Mouse (Mus musculus): Measurements from ENCODE around the gene Gm21972.
A peak's percentile ranks its signal among the peaks of the same experiment; 100 is the strongest.

Gene Gm21972

DNA sequence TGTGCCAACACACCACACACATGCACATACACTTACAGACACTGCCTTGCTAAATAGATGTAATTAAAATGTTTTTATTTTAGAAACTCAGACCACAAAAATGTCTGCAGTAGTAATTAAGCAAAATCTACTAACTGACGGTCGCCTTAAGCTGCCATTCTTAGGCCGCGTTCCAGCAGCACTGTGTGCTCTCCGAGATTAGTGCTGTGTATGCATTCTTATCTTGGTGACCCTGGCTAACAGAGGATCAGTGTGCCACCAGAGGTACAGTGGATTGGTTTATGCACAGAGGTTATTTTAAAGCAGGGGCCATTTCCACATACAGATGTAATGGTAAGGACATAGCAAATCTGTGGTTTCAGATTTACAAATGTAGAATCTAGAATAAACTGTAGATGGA is 27.6 kb downstream of the Gm21972 start:
- no peak for DNase-seq (ENCODE audit: low spot score in 2 of 2)

DNA sequence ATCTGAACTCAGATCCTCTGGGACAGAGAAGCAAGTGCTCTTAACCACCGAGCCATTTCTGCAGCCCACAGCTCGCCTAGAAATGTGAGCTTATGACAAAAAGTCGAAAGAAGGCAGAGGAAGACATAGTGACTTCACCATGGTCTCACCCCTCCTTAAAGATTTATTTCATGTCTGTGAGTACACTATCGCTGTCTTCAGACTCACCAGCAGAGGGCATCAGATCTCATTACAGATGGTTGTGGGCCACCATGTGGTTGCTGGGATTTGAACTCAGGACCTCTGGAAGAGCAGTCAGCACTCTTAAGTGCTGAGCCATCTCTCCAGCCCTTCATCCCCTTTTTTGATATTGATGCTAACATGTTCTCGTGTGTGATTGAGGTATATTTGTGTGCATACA is 41.2 kb downstream of the Gm21972 start:
- DNase-seq (ENCODE audit: low spot score in 2 of 2): no peak

DNA sequence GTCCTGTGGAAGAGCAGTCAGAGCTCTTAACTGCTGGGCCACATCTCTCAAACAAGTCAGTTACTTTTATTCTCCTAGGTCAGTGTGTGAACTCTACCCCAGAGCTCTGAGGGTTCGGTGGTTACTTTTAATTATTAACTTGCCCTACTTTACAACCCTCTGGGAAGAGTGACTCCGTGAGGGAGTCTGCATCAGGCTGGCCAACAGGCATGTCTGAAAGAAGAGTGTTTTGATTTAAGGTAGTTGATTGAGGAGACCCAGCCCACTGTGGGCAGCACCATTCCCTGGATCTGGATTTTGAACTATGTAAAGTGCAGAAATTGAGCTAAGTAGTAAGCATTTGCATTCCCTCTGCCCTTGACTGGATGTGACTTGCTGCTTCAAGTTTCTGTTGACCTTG is 42.6 kb downstream of the Gm21972 start:
- no peak for DNase-seq (ENCODE audit: low spot score in 2 of 2)

DNA sequence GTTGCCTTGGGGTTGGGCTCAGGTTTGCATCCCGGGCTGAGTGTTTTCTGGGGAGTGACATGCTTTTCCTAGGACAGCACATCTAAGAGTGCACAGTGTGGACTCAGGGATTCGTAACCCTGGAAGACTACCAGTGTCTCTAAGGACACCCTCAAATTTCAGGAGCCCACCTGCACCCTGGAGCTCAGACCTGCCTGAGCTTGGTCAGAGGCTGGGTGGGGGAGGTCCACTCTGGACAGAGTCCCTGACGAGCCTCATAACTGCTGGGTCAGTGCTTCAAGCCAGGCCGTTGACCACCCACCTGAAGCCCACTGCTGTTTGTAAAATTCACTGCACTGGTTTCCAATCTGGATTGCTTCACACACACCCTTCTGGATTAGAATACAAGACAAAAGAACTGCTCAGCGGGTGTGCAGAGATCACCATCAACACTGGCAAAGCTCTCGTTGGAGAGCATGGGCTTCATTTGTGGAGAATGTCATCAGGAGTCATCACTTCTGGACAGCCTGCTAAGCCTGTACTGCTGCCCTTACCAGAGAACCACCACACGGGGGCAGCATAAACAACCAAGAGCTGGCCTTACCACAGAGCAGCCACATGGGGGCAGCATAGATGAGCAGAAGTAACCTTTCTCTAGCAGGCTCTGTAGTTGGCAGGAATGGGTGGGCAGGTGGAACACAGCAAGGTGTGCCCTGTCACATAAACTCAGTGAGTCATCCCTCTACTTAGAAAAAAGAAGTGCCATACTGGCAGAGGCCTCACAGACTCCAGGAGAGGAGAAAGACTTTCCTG is 45.2 kb downstream of the Gm21972 start:
- DNase-seq (ENCODE audit: low spot score in 2 of 2): peak; percentile 67 to 84

DNA sequence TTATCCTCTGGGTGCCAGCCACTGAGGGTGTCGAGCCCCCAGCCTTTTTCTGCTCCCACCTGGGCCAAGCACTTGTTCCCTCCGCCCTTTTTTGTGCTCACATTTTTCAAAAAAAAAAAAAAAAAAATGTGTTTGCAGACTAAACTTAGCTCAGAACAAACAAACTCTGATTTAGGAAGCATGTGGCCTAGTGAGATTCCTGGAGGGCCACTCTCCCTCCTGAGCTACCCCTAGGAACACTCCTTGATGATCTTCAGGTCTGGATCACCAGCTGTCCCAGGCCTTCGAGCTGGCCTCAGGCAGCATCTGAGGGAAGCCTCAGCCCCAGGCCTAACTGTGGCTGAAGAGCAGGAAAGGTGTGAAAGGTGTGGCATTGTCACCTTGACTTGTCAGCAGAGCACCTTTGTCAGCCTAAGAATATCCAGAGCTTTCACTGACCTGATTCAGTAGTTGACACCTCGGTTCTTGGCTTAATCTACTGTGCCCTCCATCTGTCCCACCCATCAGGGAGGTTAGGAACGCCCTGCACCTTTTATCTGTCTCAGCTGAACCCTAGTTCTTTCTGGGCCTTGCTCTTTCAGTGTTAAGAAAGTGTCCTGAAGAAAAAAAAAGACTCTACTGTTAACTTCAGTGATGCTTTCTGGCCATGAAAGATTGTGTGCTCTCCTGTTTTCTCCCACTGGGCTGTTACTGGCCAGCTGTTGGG is 48.7 kb downstream of the Gm21972 start:
- no peak for DNase-seq (ENCODE audit: low spot score in 2 of 2)

DNA sequence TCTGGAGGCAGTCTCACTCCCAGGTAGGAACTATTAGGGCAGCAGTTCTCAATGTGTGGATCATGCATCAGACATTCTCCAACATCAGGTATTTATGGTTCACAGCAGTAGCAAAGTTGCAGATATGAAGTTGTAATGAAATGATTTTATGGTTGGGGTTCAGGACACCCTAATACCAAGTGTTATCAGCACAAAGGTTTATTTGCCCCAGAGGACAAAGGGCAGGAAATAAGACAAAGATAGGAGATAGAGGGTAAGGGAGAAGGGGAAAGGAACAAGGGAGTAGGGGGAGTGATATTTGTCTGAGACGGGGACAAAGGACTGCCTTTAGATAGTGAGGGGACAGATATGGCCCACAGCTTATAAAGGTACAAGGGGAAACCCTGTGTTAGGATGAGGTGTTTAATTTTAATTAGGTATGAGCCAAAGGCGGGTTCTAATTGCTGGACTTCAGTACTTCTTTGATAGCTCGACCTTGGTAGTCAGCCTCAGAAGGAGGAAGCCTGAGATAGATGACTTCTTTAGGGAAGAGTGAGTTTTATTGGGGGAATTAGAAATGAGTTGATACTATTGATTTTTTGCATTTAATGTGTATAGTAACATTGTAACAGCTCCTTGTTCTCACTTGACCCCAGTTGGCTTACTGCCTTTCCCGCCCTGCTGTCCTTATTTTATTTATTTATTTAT is 50.3 kb downstream of the Gm21972 start:
- no peak for DNase-seq (ENCODE audit: low spot score in 2 of 2)

DNA sequence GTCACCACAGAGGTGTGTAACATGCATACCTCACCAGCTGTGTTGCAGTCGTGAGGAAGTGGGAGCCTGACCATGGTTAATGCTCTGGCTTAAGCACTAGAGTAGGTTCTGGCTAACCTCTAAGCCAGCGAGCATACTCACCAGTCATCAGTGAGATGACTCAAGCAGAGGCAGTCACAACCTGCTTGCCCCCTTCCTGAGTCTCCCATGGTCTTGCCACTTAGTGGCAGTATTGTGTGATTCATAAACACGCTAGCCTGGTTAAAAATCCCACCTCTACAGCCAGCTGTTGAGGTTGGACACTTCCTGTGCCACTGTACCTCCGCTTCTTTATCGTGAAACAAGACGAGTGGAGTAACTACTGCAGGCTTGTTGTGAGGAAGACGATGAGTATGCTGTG is 53.3 kb downstream of the Gm21972 start:
- DNase-seq (ENCODE audit: low spot score in 2 of 2): no peak

DNA sequence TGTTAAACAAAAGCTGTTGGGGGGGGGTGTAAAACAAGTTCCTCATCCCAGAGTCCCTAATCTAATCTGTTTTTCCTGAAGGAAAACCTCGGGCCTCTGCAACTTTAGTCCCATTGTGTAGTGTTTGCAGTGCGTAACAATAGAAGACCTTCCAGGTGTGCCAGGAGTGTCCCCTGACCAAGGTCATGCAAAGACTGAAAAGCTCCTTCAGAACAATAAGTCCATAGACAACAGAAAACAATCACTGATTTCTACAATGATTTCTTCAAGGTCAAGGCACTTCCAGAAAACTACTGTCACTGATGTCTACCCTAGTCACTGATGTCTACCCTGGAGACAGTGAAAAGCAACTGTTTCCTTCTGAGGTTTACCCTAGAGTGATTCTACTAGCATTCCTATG is 54.4 kb downstream of the Gm21972 start:
- no peak for DNase-seq (ENCODE audit: low spot score in 2 of 2)

DNA sequence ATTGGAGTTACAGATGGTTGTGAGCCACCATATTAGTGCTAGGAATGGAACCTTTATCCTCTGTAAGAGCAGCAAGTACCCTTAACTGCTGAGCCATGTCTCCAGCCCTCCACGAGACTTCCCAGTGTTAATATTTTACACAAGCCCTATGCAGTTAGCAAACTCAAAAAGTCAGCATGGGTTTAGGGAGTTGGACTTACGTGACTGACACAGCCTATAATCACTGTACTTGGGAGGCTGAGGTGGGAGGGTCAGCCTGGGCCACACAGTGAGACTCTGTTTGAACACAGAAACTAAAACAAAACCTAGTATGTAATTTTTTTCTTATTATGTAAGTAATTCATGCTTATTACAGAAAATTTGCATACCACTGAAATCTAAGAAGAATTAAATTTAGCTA is 54.8 kb downstream of the Gm21972 start:
- no peak for DNase-seq (ENCODE audit: low spot score in 2 of 2)

DNA sequence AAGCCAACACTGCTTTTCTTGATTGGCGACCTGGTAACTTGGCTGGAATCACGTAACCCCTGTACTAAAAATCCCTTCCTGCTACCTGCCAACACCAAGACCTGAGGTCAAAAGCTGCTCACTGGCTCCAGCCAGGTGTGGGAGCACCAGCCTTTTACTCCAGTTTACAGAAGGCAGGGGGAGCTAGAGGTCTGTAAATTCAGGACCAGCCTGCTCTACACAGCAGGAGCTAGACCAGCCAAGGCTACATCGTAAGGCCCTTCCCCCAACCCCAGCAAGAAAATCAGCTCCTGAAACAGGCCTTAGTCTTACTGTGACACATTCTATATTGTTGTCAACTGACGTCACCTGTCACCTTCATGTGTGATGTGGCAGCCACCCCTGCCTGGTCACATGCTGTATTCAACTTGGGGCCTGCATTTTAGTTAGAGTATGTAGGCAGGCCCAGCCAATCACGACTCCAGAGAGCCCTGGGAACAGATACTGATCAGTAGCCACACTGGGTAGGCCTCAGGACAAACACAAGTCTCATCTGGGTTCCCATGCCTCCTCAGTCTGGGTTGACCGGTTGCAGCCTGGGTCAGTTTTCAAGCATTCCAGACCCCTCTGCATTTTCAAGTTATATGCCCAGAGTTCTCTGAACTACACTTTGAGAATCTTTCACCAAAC is 55.7 kb downstream of the Gm21972 start:
- DNase-seq (ENCODE audit: low spot score in 2 of 2): no peak

DNA sequence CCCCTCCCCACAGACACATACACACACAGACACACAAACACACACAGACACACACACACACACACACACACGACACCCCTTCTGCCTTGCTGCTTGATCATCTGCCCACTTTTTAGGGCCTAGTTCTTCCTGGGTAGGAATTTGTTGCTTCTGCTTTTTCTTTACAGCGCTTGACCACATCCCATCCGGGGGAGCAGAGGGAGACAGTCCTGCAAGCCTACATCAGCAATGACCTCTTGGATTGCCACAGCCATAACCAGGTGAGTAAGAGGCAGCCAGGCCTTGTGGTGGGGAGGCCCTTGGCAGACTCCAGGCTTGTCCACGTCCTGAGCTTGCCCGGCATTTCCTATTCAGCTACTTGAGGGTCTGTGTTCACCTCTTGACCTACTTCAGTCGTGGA is 57.4 kb downstream of the Gm21972 start:
- DNase-seq (ENCODE audit: low spot score in 2 of 2): no peak

DNA sequence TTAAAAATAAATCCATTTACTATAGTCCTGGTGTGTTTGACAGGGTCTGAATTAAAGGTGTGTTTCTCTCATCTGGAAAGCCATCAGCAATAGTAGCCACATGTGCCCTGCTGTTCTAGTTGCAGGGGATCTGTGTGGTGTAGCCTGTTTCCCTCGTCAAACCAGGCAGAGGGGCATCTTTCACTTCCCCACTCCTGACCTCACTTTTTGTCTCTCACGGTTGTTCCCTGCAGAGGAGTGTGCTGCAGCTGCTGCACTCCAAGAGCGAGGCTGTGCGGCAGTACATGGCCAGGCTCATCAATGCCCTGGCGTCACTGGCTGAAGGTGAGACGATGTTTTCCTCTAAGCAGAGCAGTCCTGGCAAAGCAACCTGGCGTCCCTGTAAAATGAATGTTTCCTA is 60.6 kb downstream of the Gm21972 start:
- no peak for DNase-seq (ENCODE audit: low spot score in 2 of 2)

DNA sequence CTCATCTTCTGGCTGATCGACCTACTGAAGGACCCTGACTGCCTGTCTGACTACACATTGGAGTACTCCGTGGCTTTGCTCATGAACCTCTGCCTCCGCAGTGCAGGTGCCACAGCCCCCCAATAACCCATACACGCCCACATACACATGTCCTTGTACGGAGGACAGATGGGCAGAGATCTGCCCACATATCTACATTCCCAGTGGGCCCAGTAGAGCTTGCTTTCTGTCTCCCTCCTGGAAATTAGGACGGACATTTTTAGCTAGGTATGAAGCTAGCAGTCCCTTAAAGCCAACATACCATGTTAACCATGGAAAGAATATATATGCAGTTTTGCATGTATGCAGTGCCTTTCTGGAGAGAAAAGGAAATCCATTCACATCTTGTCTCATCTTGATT is 64.8 kb downstream of the Gm21972 start:
- DNase-seq (ENCODE audit: low spot score in 2 of 2): no peak

DNA sequence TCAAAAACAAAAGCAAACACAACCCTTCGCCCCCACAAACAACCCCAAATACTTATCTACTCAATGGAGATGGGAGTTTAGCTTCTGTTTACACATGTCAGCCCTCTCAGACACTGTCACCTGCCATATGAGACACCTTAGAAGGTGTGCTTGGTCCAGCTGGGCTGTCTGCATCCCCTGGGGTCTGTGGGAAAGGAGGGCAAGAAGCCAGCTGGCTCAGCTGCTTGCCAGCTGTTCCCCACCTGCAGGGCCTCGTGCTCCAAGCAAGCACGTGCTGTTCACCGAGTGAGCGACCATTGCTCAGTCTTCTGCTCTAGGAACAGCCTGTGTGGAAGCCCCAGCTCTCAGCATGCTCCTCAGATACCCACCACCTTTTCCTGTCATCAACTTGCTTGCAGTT is 65.6 kb downstream of the Gm21972 start:
- no peak for DNase-seq (ENCODE audit: low spot score in 2 of 2)

DNA sequence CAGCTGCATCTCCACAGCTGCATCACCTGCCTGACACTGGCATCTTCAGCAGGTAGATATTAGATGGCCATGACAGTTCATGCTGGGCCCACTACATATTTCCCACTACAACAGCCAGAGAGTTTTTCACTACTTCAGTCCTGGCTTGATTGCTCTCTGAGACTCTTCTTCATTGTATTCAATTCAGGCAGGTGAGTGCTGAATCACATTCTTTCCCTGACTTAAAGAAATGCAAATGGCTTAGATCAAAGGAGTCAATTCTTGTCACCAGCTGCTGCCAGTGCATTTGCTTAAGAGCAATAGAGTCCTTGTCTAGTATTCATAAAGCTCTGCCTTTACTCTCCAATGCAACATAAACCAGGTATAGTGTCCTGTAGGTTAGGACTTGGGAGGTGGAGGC is 67.9 kb downstream of the Gm21972 start:
- no peak for DNase-seq (ENCODE audit: low spot score in 2 of 2)

DNA sequence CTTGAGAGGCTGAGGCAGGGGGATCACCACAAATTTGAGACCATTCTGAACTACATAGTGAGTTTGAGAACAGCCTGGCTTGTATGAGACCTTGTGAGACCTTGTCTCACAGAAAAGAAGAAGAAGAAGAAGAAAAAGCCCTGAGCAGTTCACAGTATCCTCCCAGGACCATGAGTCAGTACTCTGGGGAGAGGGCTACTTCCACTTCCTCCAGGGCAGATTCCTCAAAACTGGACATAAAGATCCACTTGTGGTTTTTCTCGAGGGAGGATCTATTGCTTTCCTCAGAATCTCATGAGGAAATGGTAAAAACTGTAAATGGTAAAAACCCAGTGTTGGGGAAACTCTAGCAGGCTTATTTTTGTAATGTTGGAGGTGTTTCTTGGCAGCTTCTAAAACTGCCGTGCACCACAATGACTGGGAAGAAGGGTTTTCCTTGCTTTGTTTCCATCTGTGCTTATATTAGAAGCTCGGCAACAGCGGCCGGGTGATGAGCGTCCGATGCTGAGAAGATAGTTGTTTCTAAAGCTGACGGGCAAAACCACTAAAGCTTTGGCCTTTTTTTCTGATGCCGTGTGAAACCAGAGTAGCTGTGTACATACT is 69.3 kb downstream of the Gm21972 start:
- DNase-seq (ENCODE audit: low spot score in 2 of 2): no peak

DNA sequence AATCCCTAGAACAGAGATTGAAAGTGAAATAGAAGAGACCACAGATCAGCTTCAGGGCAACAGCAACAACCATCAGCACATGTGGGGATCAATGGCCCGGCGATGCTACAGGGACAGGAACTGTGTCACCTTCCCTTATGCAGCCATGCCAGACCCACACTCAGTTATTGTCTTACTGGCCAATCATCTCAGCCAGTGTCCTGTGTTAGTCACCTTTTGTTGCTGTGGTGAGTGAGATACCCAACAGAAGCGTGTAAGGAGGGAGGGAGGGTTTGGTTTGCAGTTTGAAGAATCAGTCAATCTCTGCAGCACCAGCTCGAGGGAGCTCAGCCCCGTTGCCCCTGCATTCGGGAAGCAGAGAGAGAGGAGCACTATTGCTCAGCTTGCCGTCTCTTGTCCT is 77.2 kb downstream of the Gm21972 start:
- DNase-seq (ENCODE audit: low spot score in 2 of 2): no peak

DNA sequence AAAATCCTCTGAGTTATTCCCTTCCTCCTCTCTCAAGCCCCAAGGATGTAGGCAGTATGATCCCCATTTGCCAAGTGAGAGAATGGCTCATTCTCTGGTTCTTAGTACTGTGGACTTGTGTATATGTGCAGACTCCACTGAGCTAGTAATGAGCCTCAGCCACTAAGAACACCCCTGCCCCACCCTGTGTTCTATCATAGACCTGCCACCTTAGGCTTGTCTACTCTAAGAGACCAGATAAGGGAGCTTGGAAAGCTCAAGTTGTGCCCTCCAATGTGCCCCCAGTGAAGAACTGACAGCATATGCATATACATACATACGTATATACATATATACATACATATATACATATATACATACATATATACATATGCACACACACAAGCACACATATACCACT is 78.1 kb downstream of the Gm21972 start:
- no peak for DNase-seq (ENCODE audit: low spot score in 2 of 2)

Measured in spleen, postnatal 14 days (tissue).